Mouse (Mus musculus) intestine, postnatal 0 days (tissue): ENCODE measurements around the gene Galnt7. TPM values are rescaled to one million over a fixed set of nuclear protein-coding genes. Genes with fewer than 3 reads are reported as not detected.

Experiments used
- ATAC-seq: fragments of 200-750 bp; cut with Nextera tagmentation; 2 replicates; pipeline ENCODE4 v1.8.0; 2017; ENCODE audit warnings: mild to moderate bottlenecking, moderate TSS enrichment, moderate library complexity
- H3K27ac ChIP-seq: fragments of 300-500 bp; sonication (generic); 2 replicates; pipeline ENCODE4 v1.5.1; 2014; ENCODE audit warnings: mild to moderate bottlenecking, low read depth, low read length, moderate library complexity
- H3K27me3 ChIP-seq: fragments of 300-500 bp; sonication (generic); replicated peaks from 2 replicates; pipeline ENCODE4 v1.6.1; 2014; ENCODE audit warnings: low read length, mixed read lengths; ENCODE audit not compliant: control insufficient read depth, insufficient read depth
- H3K36me3 ChIP-seq: fragments of 300-500 bp; sonication (generic); 2 replicates; pipeline ENCODE4 v1.6.1; 2014; ENCODE audit warnings: mild to moderate bottlenecking, moderate library complexity; ENCODE audit not compliant: control insufficient read depth, insufficient read depth
- H3K4me1 ChIP-seq: fragments of 300-500 bp; sonication (generic); replicated peaks from 2 replicates; pipeline ENCODE4 v1.6.1; 2014; ENCODE audit warnings: antibody characterized with exemption, low read length, mixed read lengths; ENCODE audit not compliant: control insufficient read depth, insufficient read depth
- H3K4me2 ChIP-seq: fragments of 300-500 bp; sonication (generic); replicated peaks from 2 replicates; pipeline ENCODE4 v1.6.1; 2014; ENCODE audit warnings: low read depth, mild to moderate bottlenecking, moderate library complexity
- H3K4me3 ChIP-seq: fragments of 300-500 bp; sonication (generic); 2 replicates; pipeline ENCODE4 v1.5.1; 2014; ENCODE audit warnings: low read depth, low read length
- H3K9ac ChIP-seq: fragments of 300-500 bp; sonication (generic); 2 replicates; pipeline ENCODE4 v1.6.1; 2014; ENCODE audit warnings: mild to moderate bottlenecking, low read depth, low read length
- H3K9me3 ChIP-seq: fragments of 300-500 bp; sonication (generic); 2 replicates; pipeline ENCODE4 v1.6.1; 2016; ENCODE audit warnings: mixed run types; ENCODE audit not compliant: control insufficient read depth
- CTCF ChIP-seq: sonication (generic); IDR thresholded peaks from 2 replicates; pipeline ENCODE4 v1.5.1; 2016; ENCODE audit warnings: low read depth, mild to moderate bottlenecking, control low read depth, antibody characterized with exemption, moderate library complexity
- WGBS: fragments of 180-500 bp; shearing (Covaris S2); extraction: QIAGEN DNeasy Blood & Tissue Kit; methylation state at CpG from one replicate; pipeline ENCODE4 v1.1.7; 2014; 5-methylcytosine and 5-hydroxymethylcytosine counted together
- polyA plus RNA-seq: library from polyadenylated mRNA; unstranded; fragments of >200 nt; fragmentation: Nextera tagmentation; extraction: Ambion mirVana; gene quantifications from 2 replicates; pipeline ENCODE4 v1.2.1, GENCODE M21; 2015

Galnt7 gene
- polyA plus RNA-seq, 1 experiment from 2014 or later: 20.2 TPM

GRCm38 (mm10) chr8:57534495-57534894, 118.3 kb downstream of the Galnt7 start:
- Histone ChIP-seq H3K4me1 (no peaks in the 10 kb centered on the region), H3K27me3 (no peaks in the 10 kb centered on the region), H3K9me3 (no peaks in the 10 kb centered on the region), H3K27ac (no peak overlapping the region), H3K9ac (no peak overlapping the region), H3K4me2 (no peak overlapping the region), H3K4me3 (no peak overlapping the region), H3K36me3 (peaks cover 34% of the 10 kb centered on the region)
- ATAC-seq: no peak
- TF ChIP-seq CTCF: no peak
- WGBS: 73% methylated on average over 4 of the region's 4 CpGs

GRCm38 (mm10) chr8:57533106-57533505, 119.7 kb downstream of the Galnt7 start:
- no peak for TF ChIP-seq CTCF
- Histone ChIP-seq H3K36me3 (peaks cover 34% of the 10 kb centered on the region), H3K27me3 (no peaks in the 10 kb centered on the region), H3K9me3 (no peaks in the 10 kb centered on the region), H3K4me2 (no peak overlapping the region), H3K4me1 (no peaks in the 10 kb centered on the region), H3K9ac (no peak overlapping the region), H3K27ac (no peak overlapping the region), H3K4me3 (no peak overlapping the region)
- WGBS: 95% methylated on average over 4 of the region's 4 CpGs
- ATAC-seq: no peak

- no peaks in the 10 kb centered on the region for H3K9me3 ChIP-seq
- 70% methylated on average over 2 of the region's 2 CpGs for WGBS
- no peaks in the 10 kb centered on the region for H3K4me1 ChIP-seq
- peaks cover 34% of the 10 kb centered on the region for H3K36me3 ChIP-seq
- no peak overlapping the region for H3K4me2 ChIP-seq
- no peak overlapping the region for H3K27ac ChIP-seq
- ATAC-seq: no peak
- H3K27me3 ChIP-seq: no peaks in the 10 kb centered on the region
- no peak overlapping the region for H3K9ac ChIP-seq
- TF ChIP-seq CTCF: peak; percentile 62
- H3K4me3 ChIP-seq: no peak overlapping the region
Measured at GRCm38 (mm10) chr8:57532223-57532622, 120.6 kb downstream of the Galnt7 start.

- Histone ChIP-seq H3K27ac (peak overlapping the region; percentile 1; the same call in 1 of the 2 replicates), H3K9me3 (no peaks in the 10 kb centered on the region), H3K4me3 (no peak overlapping the region), H3K4me1 (no peaks in the 10 kb centered on the region), H3K36me3 (peaks cover 28% of the 10 kb centered on the region), H3K4me2 (peak overlapping the region; percentile 35), H3K9ac (no peak overlapping the region), H3K27me3 (no peaks in the 10 kb centered on the region)
- 22% methylated on average over 15 of the region's 15 CpGs for WGBS
- peak; percentile 94 for TF ChIP-seq CTCF
- peak; percentile 65 for ATAC-seq
Measured at GRCm38 (mm10) chr8:57530666-57531349, 122.0 kb downstream of the Galnt7 start.

- 0 out of 2 replicates have a peak overlapping the region, but pooled peaks have one; percentile 1 for H3K27ac ChIP-seq
- 87% methylated on average over 13 of the region's 13 CpGs for WGBS
- H3K4me3 ChIP-seq: no peak overlapping the region
- peak overlapping the region; percentile 35 for H3K4me2 ChIP-seq
- TF ChIP-seq CTCF: no peak
- H3K36me3 ChIP-seq: peaks cover 26% of the 10 kb centered on the region
- no peaks in the 10 kb centered on the region for H3K9me3 ChIP-seq
- no peaks in the 10 kb centered on the region for H3K27me3 ChIP-seq
- no peak overlapping the region for H3K9ac ChIP-seq
- ATAC-seq: no peak
- no peaks in the 10 kb centered on the region for H3K4me1 ChIP-seq
Measured at GRCm38 (mm10) chr8:57530238-57530637, 122.6 kb downstream of the Galnt7 start.

GRCm38 (mm10) chr8:57528036-57528435, 124.8 kb downstream of the Galnt7 start:
- H3K27ac ChIP-seq: no peak overlapping the region
- H3K4me2 ChIP-seq: no peak overlapping the region
- no peak overlapping the region for H3K4me3 ChIP-seq
- no peaks in the 10 kb centered on the region for H3K9me3 ChIP-seq
- no peaks in the 10 kb centered on the region for H3K4me1 ChIP-seq
- ATAC-seq: no peak
- H3K36me3 ChIP-seq: peaks cover 21% of the 10 kb centered on the region
- WGBS: 100% methylated on average over 1 of the region's 1 CpGs
- H3K9ac ChIP-seq: no peak overlapping the region
- no peak for TF ChIP-seq CTCF
- no peaks in the 10 kb centered on the region for H3K27me3 ChIP-seq
